In the genomic region with DNA sequence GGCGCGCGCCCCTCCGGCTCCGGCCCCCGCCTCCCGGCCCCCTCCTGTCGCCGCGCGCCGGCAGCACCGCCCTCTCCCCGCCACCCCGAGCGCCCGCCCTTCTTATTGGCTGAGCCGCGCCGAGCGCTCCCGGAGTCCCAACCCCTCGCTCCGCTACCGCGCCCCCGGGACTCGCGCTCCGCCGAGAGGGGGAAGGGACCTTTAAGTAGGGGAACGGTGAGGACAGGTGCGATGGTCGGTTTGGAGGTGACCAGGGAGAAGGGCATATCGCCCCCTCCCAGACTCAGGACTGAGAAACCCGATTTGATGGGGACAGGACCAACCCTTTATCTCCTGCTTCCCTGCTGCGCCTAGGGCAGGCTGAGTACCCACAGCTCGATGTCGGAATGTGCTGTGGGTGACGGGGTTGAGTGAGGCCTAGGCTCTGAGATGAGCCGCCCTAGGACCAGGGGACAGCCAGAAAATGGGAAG, we compare ENCODE assay signal across 9 mouse cellular contexts. TPM values are rescaled to one million over a fixed set of nuclear protein-coding genes. Genes with fewer than 3 reads are reported as not detected.
DNase-seq lines count a peak whose midpoint lies in the region; ATAC-seq lines count a peak whose summit lies in the region.
"Had no signal": no experiment of that assay in that cellular context is flagged by ENCODE, and none has a peak within 500 bp of the region (broad histone marks: within the 10 kb centered on the region; RNA-seq: fewer than 3 reads in every experiment).

No protein-coding gene starts in this region.

- DNase-seq in T-cell, adult 2 months (ENCODE audit: low spot score): peak; percentile 31
- DNase-seq in cerebellum, postnatal 10 days: peak; percentile 93 to 96
- DNase-seq in frontal cortex, postnatal 25 days (ENCODE audit: low spot score in 2 of 2): peak; percentile 57 to 75
- peak; percentile 79 to 80 for DNase-seq in layer of hippocampus, postnatal 25 days (ENCODE audit: extremely low spot score in 1 of 2, low spot score in 1 of 2)
- peak; percentile 88 for DNase-seq in lung, postnatal 10 days
- DNase-seq in right cerebral cortex, adult 2 months (ENCODE audit: low spot score in 2 of 2): peak; percentile 83 to 86

- peak overlapping the region; percentile 79 for H3K9ac ChIP-seq in hindbrain, embryonic 12.5 days

- peak overlapping the region; percentile 98 for H3K27ac ChIP-seq in hindbrain, embryonic 12.5 days
- H3K27ac ChIP-seq: macrophage had no signal

- WGBS in hindbrain, embryonic 12.5 days: under 1% methylated on average over 35 of the region's 41 CpGs

- peak; percentile 82 for ATAC-seq in hindbrain, embryonic 12.5 days (ENCODE audit: low FRiP score)
- ATAC-seq in activated CD4-positive, CD25-positive, alpha-beta regulatory T cell, adult 4 months: no peak

- peak overlapping the region; percentile 98 for H3K4me2 ChIP-seq in hindbrain, embryonic 12.5 days (replicated peaks)

- peaks cover 28% of the 10 kb centered on the region for H3K27me3 ChIP-seq in hindbrain, embryonic 12.5 days

- H3K4me3 ChIP-seq in hindbrain, embryonic 12.5 days: peak overlapping the region; percentile 53

- no peaks in the 10 kb centered on the region for H3K9me3 ChIP-seq in hindbrain, embryonic 12.5 days (replicated peaks)

- H3K36me3 ChIP-seq in hindbrain, embryonic 12.5 days: no peaks in the 10 kb centered on the region

- peaks cover 66% of the 10 kb centered on the region for H3K4me1 ChIP-seq in hindbrain, embryonic 12.5 days

RNA-seq across cellular contexts. Expression of a gene that starts 0.3 kb away (rescaled TPM):
- polyA plus RNA-seq in hindbrain, embryonic 12.5 days (2016; fragmentation: Nextera tagmentation; extraction: Ambion mirVana): 14.6 and 17.4 TPM in 2 replicates
- total RNA-seq in layer of hippocampus, postnatal 25 days (2021): 10 to 100 TPM; 20.1 to 21.9 TPM
- polyA plus RNA-seq in activated CD4-positive, CD25-positive, alpha-beta regulatory T cell, adult 4 months (2017; shearing (Covaris generic)): under 1 TPM; 0.16 to 0.24 TPM
- polyA plus RNA-seq: macrophage had no signal

RNA-seq across cellular contexts. Expression of a gene that starts 12.9 kb away (rescaled TPM):
- 8.8 and 9.0 TPM in 2 replicates for polyA plus RNA-seq in hindbrain, embryonic 12.5 days (2016; fragmentation: Nextera tagmentation; extraction: Ambion mirVana)
- total RNA-seq in layer of hippocampus, postnatal 25 days (2021): 1 to 10 TPM; 6.7 to 8.4 TPM
- polyA plus RNA-seq in activated CD4-positive, CD25-positive, alpha-beta regulatory T cell, adult 4 months (2017; shearing (Covaris generic)): under 1 TPM in 1 of 2 experiments, not detected in 1; 0.42 TPM
- polyA plus RNA-seq: macrophage had no signal

RNA-seq across cellular contexts. Expression of a gene that starts 40.2 kb away (rescaled TPM):
- polyA plus RNA-seq in hindbrain, embryonic 12.5 days (2016; fragmentation: Nextera tagmentation; extraction: Ambion mirVana): 0.35 and 0.46 TPM in 2 replicates
- total RNA-seq in layer of hippocampus, postnatal 25 days (2021): 1 to 10 TPM; 2.6 to 3.3 TPM
- polyA plus RNA-seq in activated CD4-positive, CD25-positive, alpha-beta regulatory T cell, adult 4 months (2017; shearing (Covaris generic)): 1 to 10 TPM; 2.2 to 2.9 TPM

RNA-seq across cellular contexts. Expression of a gene that starts 41.7 kb away (rescaled TPM):
- polyA plus RNA-seq in hindbrain, embryonic 12.5 days (2016; fragmentation: Nextera tagmentation; extraction: Ambion mirVana): 38.7 and 43.5 TPM in 2 replicates
- 10 to 100 TPM; 52.3 to 54.1 TPM for total RNA-seq in layer of hippocampus, postnatal 25 days (2021)
- 10 to 100 TPM; 15.3 to 21.6 TPM for polyA plus RNA-seq in activated CD4-positive, CD25-positive, alpha-beta regulatory T cell, adult 4 months (2017; shearing (Covaris generic))

Comparison
In these comparisons a context has a peak if more than half of its experiments do, and no peak if none do; other contexts are left out.
1. DNase-seq: peak in every context shown above with its lines; median percentile 94 in cerebellum, postnatal 10 days; 88 in lung, postnatal 10 days; 84 in right cerebral cortex, adult 2 months; 80 in layer of hippocampus, postnatal 25 days; 66 in frontal cortex, postnatal 25 days; 31 in T-cell, adult 2 months.
2. RNA of a gene that starts 0.3 kb away (polyA plus RNA-seq): 14.6 to 17.4 TPM in hindbrain, embryonic 12.5 days; 0.16 to 0.24 TPM in activated CD4-positive, CD25-positive, alpha-beta regulatory T cell, adult 4 months; every median in the first group is over 10 times any median in the second.